In the genomic region with DNA sequence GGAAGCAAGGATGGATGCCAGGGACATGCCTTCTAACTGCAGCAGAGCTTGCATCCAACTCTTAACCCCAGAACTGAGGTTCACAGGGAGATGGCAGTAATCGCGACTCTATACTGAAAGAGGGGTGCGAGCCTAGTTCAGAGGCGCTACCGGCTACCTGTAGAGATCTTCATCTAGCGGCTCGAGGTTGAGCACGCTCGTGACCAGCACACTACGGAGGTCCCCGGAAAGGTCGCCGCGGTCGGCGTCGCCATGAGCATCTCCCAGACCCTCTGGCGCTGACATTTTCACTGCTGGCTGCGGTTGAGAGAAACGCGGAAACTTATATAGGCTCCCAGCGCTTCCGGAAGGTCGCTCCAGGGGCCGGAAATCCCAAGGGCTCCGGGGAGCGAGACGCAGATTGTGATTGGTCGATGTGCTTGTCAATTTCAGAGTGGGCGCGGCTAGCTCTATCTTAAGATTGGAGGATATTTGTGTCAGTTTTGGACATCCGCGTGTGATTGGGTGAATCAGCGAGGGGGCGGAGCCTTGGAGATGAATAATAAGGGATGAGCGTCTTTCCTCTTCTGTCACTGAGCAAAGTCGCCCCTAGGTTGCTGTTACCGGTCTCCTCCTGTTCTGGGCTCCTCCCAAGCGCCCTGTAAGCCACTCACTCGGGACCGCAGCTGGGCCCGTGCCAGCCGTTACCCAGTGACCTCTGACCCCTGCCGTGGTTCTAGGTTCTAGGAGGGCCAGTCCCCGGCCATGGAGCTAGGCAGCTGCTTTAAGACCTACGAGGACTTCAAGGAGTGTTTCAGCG, we compare ENCODE assay signal across 8 mouse cellular contexts. TPM values are rescaled to one million over a fixed set of nuclear protein-coding genes. Genes with fewer than 3 reads are reported as not detected.
A peak's percentile ranks its signal among the peaks of the same experiment; 100 is the strongest.
DNase-seq lines count a peak whose midpoint lies in the region; ATAC-seq lines count a peak whose summit lies in the region.

Gene Acot8, minus strand, starts transcription at position 350 of the 799 bp plus-strand sequence.
Gene Zswim3, plus strand, starts transcription at position 566 of the 799 bp plus-strand sequence.

- peaks cover 71% of the 10 kb centered on the region for H3K79me2 ChIP-seq in macrophage (ENCODE audit: inconsistent target)

- H3K4me2 ChIP-seq in hindbrain, embryonic 16.5 days (ENCODE audit: low read length) = peak within 1 kb of the TSS; percentile 72

- H3K27ac ChIP-seq in hindbrain, embryonic 16.5 days (ENCODE audit: low read depth, low read length) = peak within 1 kb of the TSS; percentile 85
- peak within 1 kb of the TSS; percentile 85 for H3K27ac ChIP-seq in macrophage

- no peaks in the 10 kb centered on the region for H3K27me3 ChIP-seq in hindbrain, embryonic 16.5 days (replicated peaks; ENCODE audit: control insufficient read depth, insufficient read depth, low read length)

- H3K36me3 ChIP-seq in hindbrain, embryonic 16.5 days (ENCODE audit: control insufficient read depth, insufficient read depth, low read length) = no peaks in the 10 kb centered on the region
- H3K36me3 ChIP-seq in macrophage (ENCODE audit: inconsistent target) = peaks cover 16% of the 10 kb centered on the region; the same call in 1 of the 2 replicates

- peak; percentile 98 for DNase-seq in T-cell, adult 2 months (ENCODE audit: low spot score)
- DNase-seq in cerebellum, postnatal 36 days = peak; percentile 96 to 100
- peak; percentile 99 for DNase-seq in frontal cortex, postnatal 36 days (ENCODE audit: low spot score in 2 of 2)
- DNase-seq in left cerebral cortex, adult 18-20 months (ENCODE audit: low spot score in 2 of 2) = peak; percentile 97
- peak; percentile 98 for DNase-seq in right cerebral cortex, adult 18-20 months
- DNase-seq in urinary bladder, postnatal 10 days (ENCODE audit: low spot score) = peak; percentile 90

- peak; percentile 97 for ATAC-seq in hindbrain, embryonic 16.5 days

- H3K4me3 ChIP-seq in hindbrain, embryonic 16.5 days (ENCODE audit: low read length) = peak within 1 kb of the TSS; percentile 55
- H3K4me3 ChIP-seq in macrophage (ENCODE audit: inconsistent target) = peak within 1 kb of the TSS; percentile 91

- H3K9ac ChIP-seq in hindbrain, embryonic 16.5 days (ENCODE audit: low read depth, low read length) = peak within 1 kb of the TSS; percentile 85

- WGBS in hindbrain, embryonic 16.5 days = 1% methylated on average over 47 of the region's 47 CpGs
- WGBS in macrophage (ENCODE audit: missing documents) = 2% methylated on average over 46 of the region's 47 CpGs

- no peaks in the 10 kb centered on the region for H3K9me3 ChIP-seq in hindbrain, embryonic 16.5 days (ENCODE audit: control insufficient read depth, low read length)

- peaks cover 21% of the 10 kb centered on the region for H3K4me1 ChIP-seq in hindbrain, embryonic 16.5 days (ENCODE audit: control insufficient read depth, insufficient read depth, low read depth, low read length)

RNA-seq across cellular contexts. Expression of gene Acot8, which starts in this region (rescaled TPM):
- 22.2 TPM in 2 replicates for polyA plus RNA-seq in hindbrain, embryonic 16.5 days (2015; fragmentation: Nextera tagmentation; extraction: Ambion mirVana)
- total RNA-seq in left cerebral cortex, adult 18-20 months (2021) = 10 to 100 TPM; 25.5 to 26.1 TPM
- total RNA-seq in macrophage (2018; cell fraction: chromatin; rRNA removed) = 10 to 100 TPM; 13.2 to 88.3 (median 46.7) TPM
- 10 to 100 TPM; 10.1 to 25.7 (median 18.6) TPM for total RNA-seq in macrophage (2018; cell fraction: cytosol; rRNA removed)
- 10 to 100 TPM in 25 of 26 experiments, 1 to 10 TPM in 1; 10.0 to 45.4 (median 28.2) TPM for total RNA-seq in macrophage (2018; cell fraction: nucleus; rRNA removed)
- 9.7 to 17.7 TPM (median 17.1 TPM) in 3 replicates for polyA plus RNA-seq in macrophage (2018)

RNA-seq across cellular contexts. Expression of gene Zswim3, which starts in this region (rescaled TPM):
- polyA plus RNA-seq in hindbrain, embryonic 16.5 days (2015; fragmentation: Nextera tagmentation; extraction: Ambion mirVana) = 16.4 and 17.1 TPM in 2 replicates
- total RNA-seq in left cerebral cortex, adult 18-20 months (2021) = 10 to 100 TPM; 10.1 to 10.2 TPM
- total RNA-seq in macrophage (2018; cell fraction: chromatin; rRNA removed) = 1 to 10 TPM in 22 of 26 experiments, under 1 TPM in 4; 0.50 to 7.0 (median 3.2) TPM
- 1 to 10 TPM in 22 of 26 experiments, under 1 TPM in 4; 0.65 to 4.2 (median 2.9) TPM for total RNA-seq in macrophage (2018; cell fraction: cytosol; rRNA removed)
- total RNA-seq in macrophage (2018; cell fraction: nucleus; rRNA removed) = 1 to 10 TPM in 25 of 26 experiments, under 1 TPM in 1; 0.78 to 7.5 (median 2.9) TPM
- polyA plus RNA-seq in macrophage (2018) = 3.3 to 3.6 TPM (median 3.4 TPM) in 3 replicates

Comparison
In these comparisons a context has a peak if more than half of its experiments do, and no peak if none do; other contexts are left out.
1. Peak in every context shown above with its lines: DNase-seq, ATAC-seq, H3K4me3 ChIP-seq and H3K27ac ChIP-seq.